Mouse (Mus musculus): Measurements from ENCODE around the gene Ano10. TPM values are rescaled to one million over a fixed set of nuclear protein-coding genes. Genes with fewer than 3 reads are reported as not detected.

The Ano10 gene
- polyA plus RNA-seq, 1 experiment, result 54.4 TPM

DNA sequence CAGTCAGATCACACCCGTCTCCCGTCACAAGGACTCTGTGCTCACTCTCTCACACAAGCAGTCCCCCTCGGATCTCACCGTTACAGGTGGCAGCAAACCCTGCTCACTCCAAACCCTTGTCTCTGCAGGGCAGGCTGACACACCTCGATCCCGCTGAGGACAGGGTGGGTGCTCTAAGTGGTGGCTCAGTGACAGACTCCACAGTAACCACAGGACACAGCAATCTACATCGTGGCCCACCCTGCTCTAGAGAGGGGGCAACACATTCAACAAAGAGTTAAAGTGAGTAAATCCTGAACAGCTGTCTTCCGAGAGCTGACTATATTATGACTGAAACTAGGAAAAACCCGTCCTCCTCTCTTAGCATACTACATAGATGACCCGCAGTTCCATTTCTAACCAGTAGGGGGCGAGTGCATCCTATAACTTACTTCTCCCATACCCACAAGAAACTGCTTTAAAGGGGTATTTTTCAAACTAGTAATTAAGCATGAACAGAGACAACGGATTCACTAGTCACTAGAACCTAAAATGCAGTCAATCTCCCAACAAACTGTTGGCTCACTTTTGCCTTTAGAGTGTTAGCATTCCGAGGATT, 46.7 kb downstream of the Ano10 start:
- Histone ChIP-seq H3K4me3 (ENCODE audit: insufficient read depth, low read depth, low read length) (no peak overlapping the region), H3K36me3 (ENCODE audit: control insufficient read depth, insufficient read depth, low read length) (no peaks in the 10 kb centered on the region), H3K27me3 (replicated peaks; ENCODE audit: control insufficient read depth, insufficient read depth, low read length) (no peaks in the 10 kb centered on the region), H3K27ac (ENCODE audit: insufficient read depth, low read depth, low read length) (no peak overlapping the region), H3K4me1 (ENCODE audit: control insufficient read depth, insufficient read depth, low read length) (no peaks in the 10 kb centered on the region)
- TF ChIP-seq CTCF (conservative IDR thresholded peaks at IDR 0.05; ENCODE audit: insufficient read depth, insufficient read length, low read depth, low read length) (0 out of 2 replicates have a peak, but pooled peaks have one; percentile 15), POLR2A (IDR thresholded peaks at IDR 0.05; ENCODE audit: low read depth, low read length) (no peak)
- WGBS, result 44% methylated on average over 13 of the region's 13 CpGs
- peak; percentile 82 for DNase-seq

DNA sequence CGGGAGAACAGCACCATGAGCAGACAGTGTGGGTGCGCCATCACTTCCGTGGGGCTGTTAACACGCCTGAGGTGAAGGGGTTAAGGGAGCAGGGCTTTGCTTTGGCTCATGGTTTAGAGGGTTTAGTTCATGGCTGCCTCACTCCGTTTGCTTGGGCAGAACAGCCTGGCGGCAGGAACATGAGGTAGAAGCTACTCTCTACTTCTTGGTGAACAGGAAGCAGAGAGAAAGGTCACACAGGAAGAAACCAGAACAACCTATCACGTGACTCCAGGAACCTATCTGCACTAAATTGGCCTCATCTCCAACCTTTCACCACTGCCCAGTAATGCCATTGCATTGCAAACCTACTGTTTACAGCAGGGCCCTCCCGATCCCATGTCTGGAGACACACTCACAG, 48.3 kb downstream of the Ano10 start:
- no peak overlapping the region for H3K27ac ChIP-seq (ENCODE audit: insufficient read depth, low read depth, low read length)
- H3K27me3 ChIP-seq (replicated peaks; ENCODE audit: control insufficient read depth, insufficient read depth, low read length), result no peaks in the 10 kb centered on the region
- no peaks in the 10 kb centered on the region for H3K4me1 ChIP-seq (ENCODE audit: control insufficient read depth, insufficient read depth, low read length)
- TF ChIP-seq CTCF (conservative IDR thresholded peaks at IDR 0.05; ENCODE audit: insufficient read depth, insufficient read length, low read depth, low read length) (no peak), POLR2A (IDR thresholded peaks at IDR 0.05; ENCODE audit: low read depth, low read length) (no peak)
- H3K36me3 ChIP-seq (ENCODE audit: control insufficient read depth, insufficient read depth, low read length), result no peaks in the 10 kb centered on the region
- H3K4me3 ChIP-seq (ENCODE audit: insufficient read depth, low read depth, low read length), result no peak overlapping the region
- WGBS, result 89% methylated on average over 8 of the region's 8 CpGs
- DNase-seq, result no peak

- TF ChIP-seq POLR2A (IDR thresholded peaks at IDR 0.05; ENCODE audit: low read depth, low read length) (no peak), CTCF (conservative IDR thresholded peaks at IDR 0.05; ENCODE audit: insufficient read depth, insufficient read length, low read depth, low read length) (no peak)
- Histone ChIP-seq H3K4me3 (ENCODE audit: insufficient read depth, low read depth, low read length) (no peak overlapping the region), H3K27me3 (replicated peaks; ENCODE audit: control insufficient read depth, insufficient read depth, low read length) (no peaks in the 10 kb centered on the region), H3K4me1 (ENCODE audit: control insufficient read depth, insufficient read depth, low read length) (no peaks in the 10 kb centered on the region), H3K27ac (ENCODE audit: insufficient read depth, low read depth, low read length) (no peak overlapping the region), H3K36me3 (ENCODE audit: control insufficient read depth, insufficient read depth, low read length) (no peaks in the 10 kb centered on the region)
- WGBS, result 87% methylated on average over 4 of the region's 4 CpGs
- DNase-seq, result no peak
These were observed 48.8 kb downstream of the Ano10 start for GRCm38 (mm10) chr9:122245471-122245870.

DNA sequence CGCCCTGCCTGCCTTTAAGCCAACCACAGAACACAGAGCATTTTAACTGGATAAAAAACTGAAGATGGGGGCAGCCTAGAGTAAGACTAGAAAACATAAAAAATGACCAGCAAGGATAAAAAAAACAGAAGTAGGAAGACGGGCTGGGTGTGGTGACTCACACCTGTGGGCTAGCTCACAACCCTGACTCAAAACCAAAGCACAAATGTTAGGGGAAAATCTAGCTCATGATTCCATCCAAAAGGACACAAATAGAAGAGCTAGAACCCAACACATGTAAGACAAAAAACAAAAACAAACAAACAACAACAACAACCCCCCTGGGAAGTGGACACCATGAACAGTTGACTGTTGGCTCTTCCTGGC, 49.4 kb downstream of the Ano10 start:
- H3K27ac ChIP-seq (ENCODE audit: insufficient read depth, low read depth, low read length), result no peak overlapping the region
- no peak overlapping the region for H3K4me3 ChIP-seq (ENCODE audit: insufficient read depth, low read depth, low read length)
- no peak for DNase-seq
- WGBS, result 39% methylated on average over 2 of the region's 2 CpGs
- no peaks in the 10 kb centered on the region for H3K36me3 ChIP-seq (ENCODE audit: control insufficient read depth, insufficient read depth, low read length)
- H3K27me3 ChIP-seq (replicated peaks; ENCODE audit: control insufficient read depth, insufficient read depth, low read length), result no peaks in the 10 kb centered on the region
- TF ChIP-seq POLR2A (IDR thresholded peaks at IDR 0.05; ENCODE audit: low read depth, low read length) (no peak), CTCF (conservative IDR thresholded peaks at IDR 0.05; ENCODE audit: insufficient read depth, insufficient read length, low read depth, low read length) (no peak)
- H3K4me1 ChIP-seq (ENCODE audit: control insufficient read depth, insufficient read depth, low read length), result no peaks in the 10 kb centered on the region

DNA sequence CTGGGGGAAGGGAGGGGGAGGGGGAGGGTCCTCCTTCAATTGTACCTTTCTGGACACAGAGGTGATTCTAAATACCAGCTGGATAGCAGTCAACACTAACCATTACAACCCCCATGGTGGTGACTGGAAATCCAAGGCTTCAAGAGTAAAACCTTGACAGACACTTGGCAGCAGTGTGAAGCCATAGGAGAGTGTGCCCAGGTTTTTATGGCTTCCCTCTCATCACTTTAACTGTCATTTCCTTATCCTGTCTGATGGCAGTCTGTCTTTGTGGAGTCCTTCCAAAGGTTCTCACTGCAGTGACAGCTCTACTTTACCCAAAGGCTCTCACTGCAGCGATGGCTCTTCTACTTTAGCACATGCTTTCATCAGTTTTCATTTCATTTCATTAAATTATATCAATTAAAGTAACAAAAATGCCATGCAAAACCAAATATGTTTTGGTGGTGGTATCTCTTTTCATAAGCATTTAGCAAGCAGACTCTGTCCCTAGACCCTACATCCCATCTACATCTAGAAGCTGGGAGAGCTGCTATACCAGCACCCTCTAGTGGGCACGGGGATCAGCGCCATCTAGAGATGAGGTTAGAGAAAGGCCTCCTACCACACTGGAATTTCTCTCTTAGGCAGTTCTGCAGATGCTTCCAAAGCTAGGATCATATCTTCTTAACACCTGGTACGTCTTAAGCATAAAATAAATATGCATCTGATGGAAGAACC, 50.0 kb downstream of the Ano10 start:
- Histone ChIP-seq H3K27me3 (replicated peaks; ENCODE audit: control insufficient read depth, insufficient read depth, low read length) (no peaks in the 10 kb centered on the region), H3K27ac (ENCODE audit: insufficient read depth, low read depth, low read length) (no peak overlapping the region), H3K4me1 (ENCODE audit: control insufficient read depth, insufficient read depth, low read length) (no peaks in the 10 kb centered on the region), H3K36me3 (ENCODE audit: control insufficient read depth, insufficient read depth, low read length) (no peaks in the 10 kb centered on the region), H3K4me3 (ENCODE audit: insufficient read depth, low read depth, low read length) (no peak overlapping the region)
- DNase-seq, result peak; percentile 65
- WGBS, result 44% methylated on average over 4 of the region's 4 CpGs
- TF ChIP-seq CTCF (conservative IDR thresholded peaks at IDR 0.05; ENCODE audit: insufficient read depth, insufficient read length, low read depth, low read length) (peak; percentile 82), POLR2A (IDR thresholded peaks at IDR 0.05; ENCODE audit: low read depth, low read length) (no peak)

DNA sequence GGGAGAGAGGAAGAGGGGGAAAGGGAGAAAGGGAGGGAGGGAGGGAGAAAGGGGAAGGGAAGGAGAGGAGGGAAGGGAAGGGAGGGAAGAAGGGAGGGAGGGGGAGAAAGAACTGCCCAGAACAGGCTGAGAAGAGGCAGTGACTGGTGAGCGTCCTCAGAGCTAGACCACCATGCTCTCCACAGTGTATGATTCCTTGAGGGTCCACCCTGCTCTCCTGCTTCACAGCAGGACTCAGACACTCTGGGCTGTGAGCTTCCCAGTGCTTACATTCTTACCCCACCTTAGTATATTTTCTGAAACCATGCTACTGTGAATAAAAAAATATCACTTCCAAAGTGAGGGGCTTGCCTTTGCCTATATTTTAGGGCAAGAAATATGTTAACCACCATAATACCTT, 50.9 kb downstream of the Ano10 start:
- TF ChIP-seq POLR2A (IDR thresholded peaks at IDR 0.05; ENCODE audit: low read depth, low read length) (no peak), CTCF (conservative IDR thresholded peaks at IDR 0.05; ENCODE audit: insufficient read depth, insufficient read length, low read depth, low read length) (no peak)
- no peaks in the 10 kb centered on the region for H3K4me1 ChIP-seq (ENCODE audit: control insufficient read depth, insufficient read depth, low read length)
- WGBS, result 73% methylated on average over 1 of the region's 1 CpGs
- no peaks in the 10 kb centered on the region for H3K36me3 ChIP-seq (ENCODE audit: control insufficient read depth, insufficient read depth, low read length)
- no peak overlapping the region for H3K4me3 ChIP-seq (ENCODE audit: insufficient read depth, low read depth, low read length)
- H3K27me3 ChIP-seq (replicated peaks; ENCODE audit: control insufficient read depth, insufficient read depth, low read length), result no peaks in the 10 kb centered on the region
- DNase-seq, result no peak
- H3K27ac ChIP-seq (ENCODE audit: insufficient read depth, low read depth, low read length), result no peak overlapping the region

DNA sequence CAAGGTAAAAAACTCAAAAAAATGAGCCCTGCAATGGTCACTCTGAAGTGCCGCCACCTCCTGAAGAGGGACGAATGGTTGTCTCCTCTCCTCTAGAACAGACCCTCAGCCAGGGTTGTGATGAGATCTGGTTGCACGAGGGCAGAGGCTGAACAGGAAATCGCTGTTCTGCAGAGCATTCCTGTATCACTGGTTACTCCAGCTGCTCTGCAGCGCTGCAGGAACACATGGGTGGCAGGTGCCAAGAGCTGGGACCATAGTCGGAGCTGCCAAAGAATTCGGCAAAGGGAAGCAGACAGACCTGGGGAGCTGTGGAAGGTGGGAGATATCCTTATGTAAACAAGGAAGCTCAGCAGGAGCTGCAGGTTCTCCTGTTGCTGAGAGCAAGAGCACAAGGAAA, 51.4 kb downstream of the Ano10 start:
- Histone ChIP-seq H3K36me3 (ENCODE audit: control insufficient read depth, insufficient read depth, low read length) (no peaks in the 10 kb centered on the region), H3K27me3 (replicated peaks; ENCODE audit: control insufficient read depth, insufficient read depth, low read length) (no peaks in the 10 kb centered on the region), H3K27ac (ENCODE audit: insufficient read depth, low read depth, low read length) (no peak overlapping the region), H3K4me1 (ENCODE audit: control insufficient read depth, insufficient read depth, low read length) (no peaks in the 10 kb centered on the region), H3K4me3 (ENCODE audit: insufficient read depth, low read depth, low read length) (no peak overlapping the region)
- no peak for DNase-seq
- WGBS, result 27% methylated on average over 7 of the region's 7 CpGs
- TF ChIP-seq POLR2A (IDR thresholded peaks at IDR 0.05; ENCODE audit: low read depth, low read length) (no peak), CTCF (conservative IDR thresholded peaks at IDR 0.05; ENCODE audit: insufficient read depth, insufficient read length, low read depth, low read length) (no peak)

Measured in kidney, adult 2 months (tissue).